Mouse (Mus musculus) limb, embryonic 14.5 days (tissue): ENCODE results near the gene Mthfs. TPM values are rescaled to one million over a fixed set of nuclear protein-coding genes. Genes with fewer than 3 reads are reported as not detected.
"Not testable (repeated sequence)": the region's sequence is repeated elsewhere in the genome, so short reads cannot be mapped to it uniquely, and the experiment has no call there.

ENCODE experiments used
- ATAC-seq: fragments of 200-750 bp; cut with Nextera tagmentation; 2 replicates; pipeline ENCODE4 v1.8.0; 2017; ENCODE audit warnings: low read depth, moderate number of reproducible peaks, moderate TSS enrichment; ENCODE audit not compliant: low FRiP score
- DNase-seq: peaks from one replicate; pipeline ENCODE4 v3.0.0-alpha.2; 2015; ENCODE audit warnings: low spot score
- H3K27ac ChIP-seq: fragments of 300-500 bp; sonication (generic); replicated peaks from 2 replicates; pipeline ENCODE4 v1.5.1; 2014; ENCODE audit warnings: low read depth, mild to moderate bottlenecking, low read length, moderate library complexity, mixed read lengths
- H3K27me3 ChIP-seq: fragments of 300-500 bp; sonication (generic); 2 replicates; pipeline ENCODE4 v1.6.1; 2014; ENCODE audit warnings: low read length, mixed read lengths; ENCODE audit not compliant: control insufficient read depth, insufficient read depth
- H3K36me3 ChIP-seq: fragments of 300-500 bp; sonication (generic); 2 replicates; pipeline ENCODE4 v1.6.1; 2014; ENCODE audit warnings: mild to moderate bottlenecking, low read length, moderate library complexity, mixed read lengths; ENCODE audit not compliant: control insufficient read depth, insufficient read depth
- H3K4me1 ChIP-seq: fragments of 300-500 bp; sonication (generic); 2 replicates; pipeline ENCODE4 v1.6.1; 2014; ENCODE audit warnings: antibody characterized with exemption, low read length, mixed read lengths; ENCODE audit not compliant: control insufficient read depth, insufficient read depth
- H3K4me2 ChIP-seq: fragments of 300-500 bp; sonication (generic); replicated peaks from 2 replicates; pipeline ENCODE4 v1.6.1; 2014; ENCODE audit warnings: low read depth, mild to moderate bottlenecking, low read length, moderate library complexity; ENCODE audit not compliant: severe bottlenecking
- H3K4me3 ChIP-seq: fragments of 300-500 bp; sonication (generic); replicated peaks from 2 replicates; pipeline ENCODE4 v1.5.1; 2014; ENCODE audit warnings: low read length
- H3K9ac ChIP-seq: fragments of 300-500 bp; sonication (generic); 2 replicates; pipeline ENCODE4 v1.6.1; 2014; ENCODE audit warnings: mild to moderate bottlenecking, low read depth, low read length, moderate library complexity; ENCODE audit not compliant: severe bottlenecking
- H3K9me3 ChIP-seq: fragments of 300-500 bp; sonication (generic); 2 replicates; pipeline ENCODE4 v1.6.1; 2016; ENCODE audit warnings: low read length; ENCODE audit not compliant: control insufficient read depth
- POLR2A ChIP-seq: fragments of 200-500 bp; IDR thresholded peaks from 2 replicates; pipeline ENCODE4 v1.8.0; 2012; ENCODE audit warnings: inconsistent platforms, mild to moderate bottlenecking, moderate library complexity, borderline replicate concordance; ENCODE audit not compliant: insufficient read depth, insufficient read length; ENCODE audit errors: extremely low read depth
- WGBS: fragments of 180-500 bp; shearing (Covaris S2); extraction: QIAGEN DNeasy Blood & Tissue Kit; methylation state at CpG from one replicate; pipeline ENCODE4 v1.1.7; 2014; 5-methylcytosine and 5-hydroxymethylcytosine counted together
- polyA plus RNA-seq, 2 experiments: library from polyadenylated mRNA; depleted of rRNA in 1 of 2; stranded (reverse) in 1 of 2; unstranded in 1 of 2; fragments of >200 nt; fragmentation: Nextera tagmentation in 1 of 2; extraction: Ambion mirVana in 1 of 2; gene quantifications; 2 replicates each; pipeline versions ENCODE4 v1.2.1 to v1.2.3; 2012 to 2014

Gene Mthfs
- polyA plus RNA-seq, 2 experiments = 20.1 to 28.2 TPM

DNA sequence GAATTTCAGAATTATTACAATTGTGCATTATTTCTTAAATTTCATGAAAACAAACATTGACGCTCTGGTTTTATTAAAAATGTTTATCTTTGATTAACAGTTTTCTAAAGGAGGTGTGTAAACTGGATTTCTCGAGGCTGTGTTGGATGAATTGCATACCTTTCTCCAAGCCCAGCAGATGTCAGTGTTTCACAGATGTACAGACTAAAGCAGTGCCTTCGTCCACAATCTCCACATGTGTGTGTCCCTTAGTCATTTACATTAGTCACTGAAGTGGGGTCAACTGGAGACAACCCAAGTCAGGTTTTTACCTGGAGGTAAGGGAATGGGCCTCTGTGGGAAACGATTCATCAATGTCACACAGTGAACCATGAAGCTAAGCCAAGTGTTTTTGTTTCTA lies 15.6 kb downstream of the Mthfs start:
- ATAC-seq (peak; percentile 44; the same call in 1 of the 2 replicates), DNase-seq (no peak)
- H3K27me3 ChIP-seq = no peaks in the 10 kb centered on the region
- H3K4me3 ChIP-seq = no peak overlapping the region
- H3K36me3 ChIP-seq = no peaks in the 10 kb centered on the region
- 53% methylated on average over 4 of the region's 4 CpGs for WGBS
- no peak overlapping the region for H3K27ac ChIP-seq
- H3K9me3 ChIP-seq = no peaks in the 10 kb centered on the region
- no peaks in the 10 kb centered on the region for H3K4me1 ChIP-seq
- TF ChIP-seq POLR2A = no peak
- H3K4me2 ChIP-seq = no peak overlapping the region
- no peak overlapping the region for H3K9ac ChIP-seq

DNA sequence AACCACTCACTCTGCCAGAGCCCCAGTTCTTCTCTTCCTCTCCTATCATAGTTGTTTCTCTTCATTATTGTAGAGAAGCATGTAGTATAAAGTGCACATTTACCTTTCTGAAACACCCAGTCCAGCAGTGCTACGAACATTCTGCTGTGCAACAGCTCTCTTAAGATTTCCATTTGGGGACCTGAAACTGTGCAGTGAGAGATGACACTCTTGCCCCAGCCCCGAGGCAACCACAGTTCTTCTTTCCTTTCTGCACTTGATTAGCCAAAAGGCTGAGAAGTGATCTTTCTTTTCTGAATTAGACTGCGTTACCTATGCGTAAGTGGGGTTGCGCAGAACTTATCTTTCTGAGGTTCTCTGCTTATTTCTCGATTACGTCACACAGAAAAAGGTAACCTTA lies 17.6 kb downstream of the Mthfs start:
- TF ChIP-seq POLR2A = no peak
- Histone ChIP-seq H3K4me2 (no peak overlapping the region), H3K9me3 (no peaks in the 10 kb centered on the region), H3K36me3 (no peaks in the 10 kb centered on the region), H3K27me3 (no peaks in the 10 kb centered on the region), H3K9ac (no peak overlapping the region), H3K4me1 (no peaks in the 10 kb centered on the region), H3K4me3 (no peak overlapping the region), H3K27ac (no peak overlapping the region)
- ATAC-seq (no peak), DNase-seq (no peak)
- 87% methylated on average over 7 of the region's 7 CpGs for WGBS

DNA sequence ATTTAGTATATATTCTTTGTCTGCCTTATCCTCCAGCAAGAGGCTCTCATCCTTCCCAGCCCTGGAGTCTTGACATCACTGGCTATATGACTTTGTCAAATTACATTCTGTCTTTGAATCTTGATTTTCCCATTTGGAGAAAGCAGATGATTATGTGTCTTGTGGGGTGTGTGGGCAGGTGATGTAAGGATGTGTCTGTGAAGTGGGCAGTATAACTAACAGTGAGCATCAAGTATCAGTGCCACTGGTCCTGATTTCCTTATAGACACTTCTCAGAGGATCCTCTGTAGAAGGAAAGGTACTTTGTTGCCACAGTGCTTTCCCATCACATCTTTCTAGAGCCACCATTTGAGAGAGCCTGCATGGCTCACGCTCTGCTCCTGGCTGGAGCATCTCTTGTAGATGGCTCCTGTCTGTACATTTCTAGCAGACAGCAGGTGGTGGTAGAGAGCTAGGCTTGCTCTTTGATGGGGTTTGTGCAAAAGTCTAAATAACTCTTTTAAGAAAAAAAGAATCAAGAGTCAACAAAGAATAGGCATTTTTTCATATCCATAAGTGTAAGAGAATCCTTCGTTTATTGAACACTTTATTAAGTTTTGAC lies 20.5 kb downstream of the Mthfs start:
- H3K36me3 ChIP-seq, H3K9ac ChIP-seq, ATAC-seq, H3K9me3 ChIP-seq, H3K27ac ChIP-seq, H3K27me3 ChIP-seq, H3K4me3 ChIP-seq, H3K4me2 ChIP-seq, DNase-seq, H3K4me1 ChIP-seq: not testable (repeated sequence)
- 67% methylated on average over 1 of the region's 2 CpGs for WGBS

DNA sequence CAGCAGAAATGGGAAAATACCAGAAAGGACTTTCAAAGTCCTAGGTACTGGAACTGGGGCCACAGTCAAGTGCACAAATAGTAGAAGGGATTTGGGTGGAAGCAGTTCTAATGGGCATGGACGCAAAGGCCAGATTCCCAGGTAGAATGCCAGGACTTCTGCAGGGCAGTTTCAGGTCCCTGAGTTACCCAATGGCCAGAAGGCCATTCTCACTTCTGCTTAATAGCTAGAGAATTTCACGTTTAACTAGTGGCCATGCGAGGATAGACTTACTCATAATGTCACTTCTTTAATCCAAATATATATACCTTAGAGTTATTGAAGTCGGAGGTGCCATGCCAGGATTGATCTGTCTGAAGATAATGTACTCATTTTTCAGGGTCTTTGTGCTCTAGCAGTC lies 26.7 kb downstream of the Mthfs start:
- not testable (repeated sequence) for DNase-seq, H3K4me2 ChIP-seq, H3K27me3 ChIP-seq, H3K4me1 ChIP-seq, H3K27ac ChIP-seq, H3K4me3 ChIP-seq, H3K36me3 ChIP-seq, H3K9ac ChIP-seq, H3K9me3 ChIP-seq, ATAC-seq
- 83% methylated on average over 4 of the region's 4 CpGs for WGBS

DNA sequence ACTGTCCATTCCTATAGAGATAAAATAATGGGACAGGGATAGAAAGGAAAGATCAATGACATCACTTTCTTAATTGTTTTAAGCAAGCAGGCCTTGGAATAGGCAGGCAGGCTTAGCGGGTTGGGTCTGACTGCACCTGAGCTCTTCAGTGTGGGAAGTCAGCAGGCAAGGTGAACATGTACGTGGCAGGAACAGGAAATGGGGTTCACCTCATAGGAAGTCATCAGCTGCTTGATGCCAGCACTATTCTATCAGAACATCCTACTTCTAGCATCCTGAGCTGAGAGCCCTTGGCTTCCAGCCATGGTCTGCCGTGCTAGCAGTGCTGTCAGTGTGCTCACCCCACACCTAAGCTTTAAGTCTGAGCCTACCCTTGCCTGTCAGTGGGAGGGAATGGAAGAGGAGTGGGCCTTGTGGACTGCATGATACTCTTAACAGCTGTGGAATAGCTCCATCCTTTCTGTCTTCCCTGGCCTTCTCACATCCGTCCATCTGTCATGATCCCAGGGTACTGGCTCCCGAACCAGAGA lies 28.6 kb downstream of the Mthfs start:
- H3K4me2 ChIP-seq, H3K9me3 ChIP-seq, H3K27ac ChIP-seq, H3K4me3 ChIP-seq, H3K9ac ChIP-seq, ATAC-seq, DNase-seq, H3K36me3 ChIP-seq, H3K4me1 ChIP-seq, H3K27me3 ChIP-seq: not testable (repeated sequence)
- WGBS = 91% methylated on average over 4 of the region's 5 CpGs

DNA sequence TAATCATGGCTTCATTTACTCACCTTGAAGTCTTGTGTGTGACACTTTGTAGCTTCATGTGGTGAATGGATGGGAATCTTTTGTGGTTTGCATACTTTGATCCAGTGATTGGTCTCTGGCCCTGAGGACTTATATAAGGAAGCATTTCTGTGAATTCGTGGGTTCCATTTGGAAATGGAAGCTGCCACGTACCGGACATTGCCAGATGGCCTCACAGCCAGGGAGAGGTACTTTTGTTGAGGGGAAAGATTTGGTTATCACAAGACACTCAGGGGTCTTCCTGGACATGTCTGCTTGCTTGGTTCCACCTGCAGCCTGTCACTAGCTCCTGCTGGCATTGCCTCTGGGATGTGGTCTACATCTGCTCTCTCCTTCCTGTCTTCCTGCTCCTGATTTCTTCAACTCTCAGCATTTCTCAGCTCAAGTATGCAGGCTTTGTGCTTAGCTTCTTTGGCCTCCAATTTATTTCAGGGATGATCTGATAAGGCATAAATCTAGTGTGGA lies 30.1 kb downstream of the Mthfs start:
- H3K36me3 ChIP-seq, H3K4me2 ChIP-seq, H3K27ac ChIP-seq, H3K9me3 ChIP-seq, DNase-seq, H3K9ac ChIP-seq, H3K4me3 ChIP-seq, ATAC-seq, H3K4me1 ChIP-seq, H3K27me3 ChIP-seq: not testable (repeated sequence)
- WGBS = 89% methylated on average over 3 of the region's 3 CpGs
